Mouse (Mus musculus) urinary bladder, postnatal 0 days (tissue): ENCODE data around the gene Tufm. TPM values are rescaled to one million over a fixed set of nuclear protein-coding genes. Genes with fewer than 3 reads are reported as not detected.

Experiments
- polyA plus RNA-seq: library from polyadenylated mRNA; unstranded; fragments of >200 nt; fragmentation: Nextera tagmentation; extraction: Ambion mirVana; gene quantifications from 2 replicates; pipeline ENCODE4 v1.2.1, GENCODE M21; 2015

Gene Tufm
- polyA plus RNA-seq = 55.4 and 60.2 TPM in 2 replicates

DNA sequence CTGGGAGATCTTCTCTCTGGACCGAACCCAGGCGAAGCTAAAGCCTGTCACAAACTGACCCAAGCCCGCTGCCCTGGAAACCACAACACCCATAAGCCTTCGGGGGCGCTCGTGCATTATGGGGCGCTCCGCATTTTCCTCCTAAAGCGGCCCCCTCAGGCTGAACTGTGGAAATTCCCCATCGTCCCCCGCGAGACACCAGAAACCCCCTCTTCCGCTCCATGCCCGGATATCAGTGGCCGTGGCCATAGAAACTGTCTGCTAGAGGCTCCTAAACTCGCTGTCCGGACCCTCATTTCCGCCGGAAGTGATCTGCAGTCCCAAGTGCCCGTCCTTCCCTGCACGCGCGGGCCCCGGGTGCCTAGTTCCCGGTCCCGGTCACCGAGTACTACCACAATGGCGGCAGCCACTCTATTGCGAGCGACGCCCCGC lies at the start of gene Tufm:
TSS of gene Tufm (plus strand) at position 310 of the 432 bp plus-strand sequence.

DNA sequence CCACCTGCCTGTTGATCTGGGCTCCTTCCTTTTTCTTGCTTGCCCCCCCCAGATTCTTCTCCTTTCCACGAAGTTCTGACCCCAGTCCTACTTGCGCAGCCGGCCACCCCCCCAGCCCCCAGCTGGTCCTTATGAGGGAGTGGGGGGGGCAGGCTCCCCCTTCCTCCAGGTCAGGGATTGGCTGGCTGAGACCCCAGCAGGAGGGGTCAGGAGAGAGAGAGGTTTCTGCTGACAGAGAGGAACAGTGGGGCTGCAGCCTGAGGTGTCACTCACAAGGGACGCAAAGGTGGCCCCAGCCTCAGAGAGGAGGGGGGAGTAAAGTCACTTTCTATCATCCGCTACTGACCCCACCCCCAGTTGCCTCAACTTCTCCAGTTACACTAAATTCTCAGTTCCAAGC lies 24.2 kb upstream of the Tufm start, which contains the start of gene Atp2a1:
TSS of gene Atp2a1 (minus strand) at position 105 of the 400 bp plus-strand sequence.

DNA sequence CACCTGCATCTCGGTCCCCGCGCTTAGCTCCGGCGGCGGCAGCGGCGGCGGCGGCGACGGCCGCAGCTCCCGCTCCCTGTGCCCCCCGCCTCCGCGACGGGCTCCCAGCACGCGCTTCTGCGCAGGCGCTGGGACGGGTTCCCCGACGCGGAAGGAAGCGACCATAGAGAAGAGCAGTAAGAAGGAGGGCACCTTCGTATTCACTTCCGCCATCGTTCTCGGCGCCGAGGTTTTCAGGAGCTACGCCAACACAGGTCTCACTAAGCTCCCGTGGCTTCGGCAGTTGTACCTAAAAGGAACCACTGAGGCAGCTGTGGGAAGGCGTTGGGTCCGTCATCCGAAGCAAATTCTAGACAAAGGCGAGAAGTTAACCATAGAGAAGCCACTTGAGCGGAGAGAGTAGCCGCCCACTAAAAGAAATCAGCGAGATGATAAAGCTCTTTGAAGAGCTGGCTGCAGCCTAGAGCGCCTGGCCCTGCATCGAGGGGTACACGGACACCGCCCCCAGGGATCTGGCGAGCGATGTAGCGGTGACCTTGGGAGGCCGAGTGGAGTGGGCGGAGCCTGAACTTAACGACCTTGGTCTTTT lies 12.1 kb upstream of the Tufm start, which contains the start of gene Sh2b1:
TSS of gene Sh2b1 (minus strand) at position 432 of the 589 bp plus-strand sequence.

DNA sequence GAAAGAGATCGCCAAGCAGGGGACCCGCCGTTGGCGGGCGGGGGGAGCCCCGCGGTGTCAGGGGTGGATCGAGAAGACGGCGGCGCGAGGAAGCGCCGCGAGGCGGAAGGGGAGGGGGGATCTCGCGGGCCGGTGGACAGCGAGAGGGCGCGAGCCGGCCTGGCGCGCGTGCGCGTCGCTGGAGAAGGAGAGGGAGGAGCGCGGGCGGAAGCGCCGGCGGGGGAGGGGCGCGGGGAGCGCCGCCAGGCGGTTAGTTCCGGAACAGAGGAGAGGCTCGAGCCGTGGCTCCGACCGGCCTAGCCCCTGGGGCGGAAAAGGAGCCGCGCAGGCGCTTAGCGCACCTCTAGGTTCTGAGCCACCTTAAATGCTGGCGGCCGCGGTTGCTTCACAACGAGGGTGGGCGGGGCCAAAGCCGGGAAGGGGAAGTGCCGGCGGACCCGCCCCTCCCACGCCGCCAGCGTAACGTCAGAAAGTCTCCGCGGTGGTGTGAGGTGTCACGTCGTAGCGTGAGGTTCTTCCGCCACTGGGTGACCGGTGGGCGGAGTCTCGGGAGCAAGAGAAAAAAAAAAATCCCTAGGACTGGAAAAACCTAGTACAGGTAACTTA lies 16.2 kb downstream of the Tufm start, which contains the start of gene Atxn2l:
TSS of gene Atxn2l (minus strand) at position 165 of the 606 bp plus-strand sequence.

Other genes with a start within 250 kb of the Tufm start
- 2.3 and 3.1 TPM in 2 replicates for gene Sbk1, start 214.7 kb upstream of the Tufm start, polyA plus RNA-seq
- gene Lat, start 117.8 kb upstream of the Tufm start, polyA plus RNA-seq = 0.48 and 1.0 TPM in 2 replicates
- gene Spns1, start 109.9 kb upstream of the Tufm start, polyA plus RNA-seq = 28.0 and 30.0 TPM in 2 replicates
- 1.1 and 1.3 TPM in 2 replicates for gene Nfatc2ip, start 90.6 kb upstream of the Tufm start, polyA plus RNA-seq
- 0.35 TPM in 1 of 2 replicates, not detected in the other for gene Cd19, start 72.5 kb upstream of the Tufm start, polyA plus RNA-seq
- gene Rabep2, start 58.6 kb upstream of the Tufm start, polyA plus RNA-seq = 14.2 and 17.6 TPM in 2 replicates
- gene Atp2a1, start 24.3 kb upstream of the Tufm start, polyA plus RNA-seq = 0.41 and 0.55 TPM in 2 replicates
- 23.0 and 23.6 TPM in 2 replicates for gene Sh2b1, start 11.9 kb upstream of the Tufm start, polyA plus RNA-seq
- 23.0 and 25.2 TPM in 2 replicates for gene Atxn2l, start 16.1 kb downstream of the Tufm start, polyA plus RNA-seq
- 152 and 161 TPM in 2 replicates for gene Eif3c, start 79.0 kb downstream of the Tufm start, polyA plus RNA-seq
- gene Apobr, start 97.6 kb downstream of the Tufm start, polyA plus RNA-seq = 2.1 and 3.6 TPM in 2 replicates
- 17.2 and 19.0 TPM in 2 replicates for gene Cln3, start 98.5 kb downstream of the Tufm start, polyA plus RNA-seq
- gene Il27, start 107.6 kb downstream of the Tufm start, polyA plus RNA-seq = not detected in 2 replicates
- gene Nupr1, start 143.5 kb downstream of the Tufm start, polyA plus RNA-seq = 62.7 and 73.5 TPM in 2 replicates
- 24.1 and 28.7 TPM in 2 replicates for gene Sgf29, start 161.9 kb downstream of the Tufm start, polyA plus RNA-seq
- gene Sult1a1, start 189.1 kb downstream of the Tufm start, polyA plus RNA-seq = 16.8 and 17.8 TPM in 2 replicates
- gene Bola2, start 208.0 kb downstream of the Tufm start, polyA plus RNA-seq = 81.7 and 98.8 TPM in 2 replicates
- gene Slx1b, start 208.4 kb downstream of the Tufm start, polyA plus RNA-seq = 4.7 and 5.1 TPM in 2 replicates
- 15.1 and 33.5 TPM in 2 replicates for gene Coro1a, start 220.4 kb downstream of the Tufm start, polyA plus RNA-seq